Mouse (Mus musculus): ENCODE results near the gene Slc38a6.

GRCm38 (mm10) chr12:73368868-73369608, 82.5 kb downstream of the Slc38a6 start:
- TF ChIP-seq CTCF (conservative IDR thresholded peaks at IDR 0.05; ENCODE audit: insufficient read depth, insufficient read length, low read depth, low read length) (no peak), POLR2A (IDR thresholded peaks at IDR 0.05; ENCODE audit: low read depth, low read length) (no peak)

All from kidney, adult 2 months (tissue).